Mouse (Mus musculus) left cerebral cortex, adult 8-10 months (tissue): ENCODE measurements around the gene Dnajc11. TPM values are rescaled to one million over a fixed set of nuclear protein-coding genes. Genes with fewer than 3 reads are reported as not detected.
A peak's percentile ranks its signal among the peaks of the same experiment; 100 is the strongest.

ENCODE experiments used
- DNase-seq, 2 experiments: peaks; one replicate each; pipeline ENCODE4 v3.0.0; 2022; ENCODE audit warnings: low spot score in 2 of 2
- total RNA-seq, 4 experiments: library from RNA; stranded (reverse); gene quantifications; 2 replicates each; pipeline ENCODE4 v1.2.4; 2022

Gene Dnajc11
- total RNA-seq, 4 experiments from 2014 or later: 51.5 to 75.7 (median 62.5) TPM

- DNase-seq: peak; percentile 84 to 93
These were observed 75.2 kb downstream of the Dnajc11 start, which contains the start of gene Klhl21 for GRCm38 (mm10) chr4:152008622-152009075. Gene Klhl21 (plus strand): TSS chr4:152008803.

DNA sequence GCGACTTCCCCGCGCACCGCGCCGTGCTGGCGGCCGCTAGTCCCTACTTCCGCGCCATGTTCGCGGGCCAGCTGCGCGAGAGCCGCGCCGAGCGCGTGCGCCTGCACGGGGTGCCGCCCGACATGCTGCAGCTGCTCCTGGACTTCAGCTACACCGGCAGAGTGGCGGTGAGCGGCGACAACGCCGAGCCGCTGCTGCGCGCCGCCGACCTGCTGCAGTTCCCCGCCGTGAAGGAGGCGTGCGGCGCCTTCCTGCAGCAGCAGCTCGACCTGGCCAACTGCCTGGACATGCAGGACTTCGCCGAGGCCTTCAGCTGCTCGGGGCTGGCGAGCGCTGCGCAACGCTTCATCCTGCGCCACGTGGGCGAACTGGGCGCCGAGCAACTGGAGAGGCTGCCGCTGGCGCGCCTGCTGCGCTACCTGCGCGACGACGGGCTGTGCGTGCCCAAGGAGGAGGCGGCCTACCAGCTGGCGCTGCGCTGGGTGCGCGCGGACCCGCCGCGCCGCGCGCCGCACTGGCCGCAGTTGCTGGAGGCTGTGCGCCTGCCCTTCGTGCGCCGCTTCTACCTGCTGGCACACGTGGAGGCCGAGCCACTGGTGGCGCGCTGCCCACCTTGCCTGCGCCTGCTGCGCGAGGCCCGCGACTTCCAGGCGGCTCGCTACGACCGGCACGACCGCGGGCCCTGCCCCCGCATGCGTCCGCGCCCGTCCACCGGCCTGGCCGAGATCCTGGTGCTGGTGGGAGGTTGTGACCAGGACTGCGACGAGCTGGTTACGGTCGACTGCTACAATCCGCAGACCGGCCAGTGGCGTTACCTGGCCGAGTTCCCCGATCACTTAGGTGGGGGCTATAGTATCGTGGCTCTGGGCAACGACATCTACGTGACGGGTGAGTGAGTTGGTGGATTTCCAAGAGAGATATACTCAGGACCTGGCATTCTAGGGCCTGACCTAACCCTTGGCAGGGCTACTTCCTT is 75.9 kb downstream of the Dnajc11 start:
- DNase-seq: peak; percentile 57 to 85

- DNase-seq: no peak
These were observed 76.7 kb downstream of the Dnajc11 start for GRCm38 (mm10) chr4:152010091-152010706.

DNA sequence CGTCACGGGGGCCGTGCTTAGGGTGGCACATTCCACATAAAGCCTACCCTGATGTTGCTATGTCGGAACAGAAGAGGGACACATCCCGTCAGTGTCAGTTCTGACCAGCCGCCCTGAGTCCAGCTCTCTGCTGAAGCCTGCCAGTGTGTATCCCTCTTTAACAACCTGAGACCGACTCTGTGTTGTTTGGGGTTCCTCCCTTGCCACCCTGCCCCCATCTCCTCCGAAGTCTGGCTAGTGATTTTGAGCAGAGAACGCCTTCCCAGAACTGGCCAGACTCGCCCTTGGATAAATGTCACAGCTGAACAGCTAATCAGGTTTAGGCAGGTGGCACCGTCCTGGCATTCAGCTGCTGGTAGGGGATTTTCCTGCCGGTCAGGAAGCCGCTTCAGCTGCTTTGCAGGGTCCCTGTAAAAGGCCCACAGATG is 77.2 kb downstream of the Dnajc11 start:
- DNase-seq: no peak

GRCm38 (mm10) chr4:152011171-152011760 is 77.8 kb downstream of the Dnajc11 start:
- DNase-seq: no peak

DNA sequence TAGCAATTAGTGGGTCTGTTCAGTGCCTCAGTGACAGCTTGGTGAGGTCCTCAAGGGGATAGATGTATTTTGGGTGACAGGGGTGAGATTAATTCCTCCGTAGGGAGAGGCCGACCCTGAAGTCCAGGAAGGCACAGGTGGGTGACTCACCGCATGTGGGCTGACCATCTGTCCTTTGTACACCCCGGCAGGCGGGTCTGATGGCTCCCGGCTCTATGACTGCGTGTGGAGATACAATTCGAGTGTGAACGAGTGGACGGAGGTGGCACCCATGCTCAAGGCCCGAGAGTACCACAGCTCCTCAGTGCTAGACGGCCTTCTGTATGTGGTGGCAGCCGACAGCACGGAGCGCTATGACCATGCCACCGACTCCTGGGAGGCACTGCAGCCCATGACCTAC is 78.6 kb downstream of the Dnajc11 start:
- DNase-seq: no peak

DNA sequence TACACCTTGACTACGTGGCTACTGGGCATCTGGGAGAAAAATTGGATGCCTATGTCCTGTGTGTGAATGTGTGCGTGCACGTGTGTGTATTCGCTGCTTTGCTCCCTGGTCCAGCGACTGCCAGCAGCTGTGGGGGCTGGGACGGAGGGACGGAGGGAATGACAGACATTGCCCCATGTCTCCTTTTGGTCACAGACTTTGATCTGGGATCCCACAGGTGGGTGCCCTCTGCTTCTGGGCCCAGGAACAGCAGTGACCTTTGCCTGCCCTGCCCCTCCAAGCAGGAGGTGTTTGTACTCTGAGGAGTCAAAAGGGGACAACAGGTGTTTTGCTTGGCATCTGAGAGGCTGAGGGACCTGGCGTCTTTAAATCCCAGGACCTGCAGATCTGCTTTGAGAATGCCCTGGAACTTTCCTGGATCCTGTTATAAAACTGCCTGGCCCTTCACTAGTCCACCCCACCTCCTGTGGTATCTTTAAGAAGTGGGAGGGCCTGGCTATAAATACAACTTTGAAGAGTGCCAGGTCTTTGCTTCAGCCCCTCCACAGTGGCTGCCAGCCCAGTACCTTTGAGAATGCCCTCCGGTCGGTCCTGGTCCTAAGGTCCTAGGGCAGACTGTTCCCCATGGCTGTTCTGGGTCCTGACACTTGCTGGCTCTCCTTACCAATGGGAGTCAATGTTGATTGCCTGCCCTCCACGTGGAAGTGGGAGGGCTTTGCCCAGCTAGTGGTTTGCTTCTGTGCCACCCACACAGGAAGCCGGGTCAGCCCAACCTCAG is 79.7 kb downstream of the Dnajc11 start:
- no peak for DNase-seq

DNA sequence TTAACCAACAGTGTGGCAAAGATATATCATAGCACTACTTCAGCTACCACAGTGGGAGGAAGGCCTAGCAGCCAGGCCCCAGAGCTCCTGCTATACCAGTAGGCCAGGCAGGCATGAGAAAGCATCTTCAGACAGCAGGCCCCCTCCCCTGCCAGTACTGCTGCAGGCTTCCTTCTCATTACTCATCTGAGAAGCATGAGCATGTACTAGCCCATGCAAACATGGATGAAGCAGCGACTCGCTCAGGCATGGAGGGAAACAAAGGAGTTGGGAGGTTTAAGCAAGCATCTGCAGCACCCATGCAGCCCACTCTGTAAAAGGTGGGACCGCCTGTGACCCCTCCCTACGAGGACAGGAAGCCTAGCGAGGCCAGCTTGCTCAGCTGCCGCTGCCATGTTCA is 85.6 kb downstream of the Dnajc11 start:
- no peak for DNase-seq

GRCm38 (mm10) chr4:152020024-152020423 is 86.5 kb downstream of the Dnajc11 start:
- no peak for DNase-seq

- DNase-seq: no peak
These were observed 88.1 kb downstream of the Dnajc11 start for GRCm38 (mm10) chr4:152021568-152022097.

DNA sequence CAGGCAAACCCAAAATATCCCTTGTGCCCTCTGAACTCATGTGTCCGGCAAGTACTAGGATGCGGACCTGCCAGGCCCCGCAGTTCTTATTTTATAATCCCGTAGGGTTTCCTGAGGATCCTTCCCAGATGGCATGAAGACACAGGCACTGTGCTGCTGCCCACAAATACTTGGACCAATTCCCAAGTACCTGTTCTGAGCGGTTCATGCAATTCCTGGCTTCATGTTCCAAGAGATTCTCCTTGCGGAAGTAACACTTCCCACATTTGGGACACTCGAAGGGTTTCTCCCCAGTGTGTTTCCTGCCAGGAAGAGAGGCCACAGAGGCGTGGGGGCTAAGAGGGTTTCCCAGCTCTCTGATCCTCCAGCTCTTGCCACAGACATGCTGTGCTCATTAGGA is 89.0 kb downstream of the Dnajc11 start:
- DNase-seq: no peak

DNA sequence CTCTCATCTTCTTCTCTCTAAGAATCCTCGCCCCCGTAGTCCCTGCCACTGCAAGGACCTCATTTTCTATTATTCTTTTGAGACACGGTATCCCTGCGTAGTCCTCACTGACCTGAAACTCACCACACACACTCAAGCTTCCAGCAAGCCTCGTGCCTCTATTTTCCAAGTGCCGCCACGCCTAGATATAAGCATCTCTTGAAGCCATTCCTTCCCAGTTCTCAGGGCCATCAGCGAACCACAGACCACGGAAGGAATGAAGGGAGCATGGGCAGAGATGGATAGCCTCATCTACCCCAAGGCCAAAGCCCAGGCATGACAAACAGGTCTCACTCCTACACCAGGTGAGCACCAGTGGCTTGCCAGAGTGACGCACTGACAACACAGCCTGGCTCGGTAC is 91.0 kb downstream of the Dnajc11 start:
- DNase-seq: no peak

DNA sequence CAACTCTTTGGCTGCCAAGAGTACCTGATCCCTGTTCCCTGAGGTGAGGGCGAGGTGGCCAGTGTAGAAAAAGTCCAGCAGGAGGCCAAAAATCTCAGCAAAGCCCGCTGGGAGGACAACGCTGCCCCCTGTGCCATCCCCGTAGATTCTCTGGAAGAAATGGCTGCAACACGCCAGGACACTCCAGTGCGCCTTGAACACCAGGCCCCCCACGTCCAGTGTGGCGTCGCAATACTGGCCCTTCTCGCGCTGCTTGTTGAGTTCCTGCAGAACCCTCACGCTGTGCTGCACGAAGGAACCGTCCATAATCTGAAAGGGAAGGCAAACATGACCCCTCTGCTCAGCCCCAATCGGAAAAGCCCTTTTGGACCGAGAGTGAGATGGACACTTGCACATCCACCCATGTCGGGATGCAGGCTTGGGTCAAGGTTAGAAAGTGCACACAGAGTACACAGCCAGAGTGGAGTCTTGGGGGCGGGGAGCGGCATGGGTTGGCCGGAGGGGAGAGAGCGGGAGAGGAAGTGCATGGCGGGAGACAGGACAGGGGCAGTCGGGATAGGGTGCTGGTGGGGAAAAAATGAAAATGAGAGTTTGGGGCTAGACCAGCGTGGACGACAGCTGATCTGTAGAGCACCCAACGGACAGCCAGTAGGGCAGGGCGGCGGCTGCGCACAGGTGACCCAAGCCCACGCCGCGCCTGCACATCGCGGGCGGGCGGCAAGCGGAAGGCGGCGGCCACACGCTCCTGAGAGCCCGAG is 93.4 kb downstream of the Dnajc11 start:
- no peak for DNase-seq

- DNase-seq: peak; percentile 92 to 97
These were observed 94.0 kb downstream of the Dnajc11 start, which contains the start of gene Zbtb48 for GRCm38 (mm10) chr4:152027524-152027923. Gene Zbtb48 (minus strand): TSS chr4:152027671.

DNA sequence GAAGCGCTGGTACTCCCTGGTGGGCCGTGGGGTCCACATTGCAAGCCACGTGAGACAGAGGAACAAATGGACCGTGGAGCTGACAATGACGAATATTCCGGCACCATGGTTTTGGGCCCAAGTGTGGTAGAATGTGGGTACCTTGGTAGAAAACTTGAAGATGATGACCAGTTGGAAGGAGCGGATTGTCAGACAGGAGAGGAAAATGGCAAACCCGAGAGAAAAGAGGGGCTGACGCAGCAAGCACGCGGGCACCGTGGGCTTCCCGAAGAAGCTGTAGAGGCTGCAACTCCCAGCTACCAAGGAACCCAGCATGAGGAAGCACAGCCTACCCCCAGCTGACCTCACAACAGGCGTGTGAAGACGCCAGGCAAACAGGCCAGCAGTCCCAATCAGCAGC is 95.0 kb downstream of the Dnajc11 start:
- DNase-seq: no peak

DNA sequence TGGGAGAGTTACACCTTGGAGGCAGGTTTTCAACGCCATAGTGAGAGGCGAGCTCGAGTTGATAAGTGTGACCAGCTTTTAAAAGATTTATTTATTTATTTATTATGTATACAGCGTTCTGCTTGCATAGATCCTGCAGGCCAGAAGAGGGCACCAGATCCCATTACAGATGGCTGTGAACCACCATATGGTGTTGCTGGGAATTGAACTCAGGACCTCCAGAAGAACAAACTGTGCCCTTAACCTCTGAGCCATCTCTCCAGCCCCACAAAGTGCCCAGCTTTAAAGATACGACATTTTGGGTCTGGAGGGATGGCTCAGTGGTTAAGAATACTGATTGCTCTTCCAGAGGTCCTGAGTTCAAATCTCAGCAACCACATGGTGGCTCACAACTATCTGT is 95.6 kb downstream of the Dnajc11 start:
- DNase-seq: no peak

DNA sequence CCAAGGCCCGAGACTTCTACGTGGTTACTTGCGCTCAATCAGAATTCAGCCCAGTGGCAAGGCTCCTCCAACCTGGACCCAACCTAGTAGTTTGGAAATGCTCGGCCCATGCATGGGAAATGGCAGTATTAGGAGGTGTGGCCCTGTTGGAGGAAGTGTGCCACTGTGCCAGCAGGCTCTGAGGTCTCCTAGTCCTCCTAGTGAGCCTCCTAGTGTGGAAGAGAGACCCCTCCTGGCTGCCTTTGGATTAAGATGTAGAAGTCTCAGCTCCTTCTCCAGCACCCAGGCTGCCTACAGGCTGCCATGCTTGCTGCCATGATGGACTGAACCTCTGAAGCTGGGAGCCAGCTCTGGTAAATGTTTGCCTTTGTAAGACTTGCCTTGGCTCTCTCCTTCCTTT is 96.5 kb downstream of the Dnajc11 start:
- no peak for DNase-seq
